Mouse (Mus musculus): ENCODE data around the gene Tfeb. TPM values are rescaled to one million over a fixed set of nuclear protein-coding genes. Genes with fewer than 3 reads are reported as not detected.
A peak's percentile ranks its signal among the peaks of the same experiment; 100 is the strongest.

Gene Tfeb
- polyA plus RNA-seq, 1 experiment from 2014 or later = 6.8 TPM

- no peaks in the 10 kb centered on the region for H3K36me3 ChIP-seq
- ATAC-seq (ENCODE audit: insufficient number of reproducible peaks, insufficient read depth, low FRiP score, low TSS enrichment, low read depth) = no peak
- WGBS = 77% methylated on average over 15 of the region's 15 CpGs
These were observed 23.0 kb downstream of the Tfeb start for GRCm38 (mm10) chr17:47759702-47760410.

DNA sequence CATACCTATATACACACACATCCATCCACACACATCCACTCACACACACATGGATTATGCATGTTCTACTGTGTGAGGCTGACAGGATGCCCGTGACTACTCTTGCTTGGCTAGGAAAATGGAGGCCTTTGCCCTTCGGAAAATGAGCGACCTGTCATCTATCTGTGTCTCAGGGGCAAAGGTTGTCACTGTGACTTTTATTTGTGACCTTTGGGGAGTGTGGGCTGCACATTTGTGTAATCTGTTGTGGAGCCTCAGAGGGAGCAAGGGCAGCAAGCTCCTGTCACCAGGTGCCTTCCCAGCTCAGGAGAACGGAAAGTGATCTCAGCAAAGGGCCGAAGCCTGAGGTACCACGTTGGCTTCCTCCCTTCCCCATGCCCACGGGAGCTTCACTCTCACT is 25.2 kb downstream of the Tfeb start:
- no peak overlapping the region for H3K4me3 ChIP-seq
- ATAC-seq (ENCODE audit: insufficient number of reproducible peaks, insufficient read depth, low FRiP score, low TSS enrichment, low read depth) = no peak
- H3K4me1 ChIP-seq = peaks cover 23% of the 10 kb centered on the region
- 78% methylated on average over 7 of the region's 7 CpGs for WGBS
- no peaks in the 10 kb centered on the region for H3K27me3 ChIP-seq
- H3K9ac ChIP-seq = no peak overlapping the region
- H3K27ac ChIP-seq = 0 out of 2 replicates have a peak overlapping the region, but pooled peaks have one; percentile 82
- no peak overlapping the region for H3K4me2 ChIP-seq
- H3K9me3 ChIP-seq = no peaks in the 10 kb centered on the region
- no peaks in the 10 kb centered on the region for H3K36me3 ChIP-seq

More at GRCm38 (mm10) chr17:47759702-47760410, 23.0 kb downstream of the Tfeb start:
- Histone ChIP-seq H3K9me3 (no peaks in the 10 kb centered on the region), H3K4me1 (peaks cover 23% of the 10 kb centered on the region), H3K4me3 (no peak overlapping the region), H3K9ac (no peak overlapping the region), H3K4me2 (no peak overlapping the region), H3K27me3 (no peaks in the 10 kb centered on the region), H3K27ac (no peak overlapping the region)

DNA sequence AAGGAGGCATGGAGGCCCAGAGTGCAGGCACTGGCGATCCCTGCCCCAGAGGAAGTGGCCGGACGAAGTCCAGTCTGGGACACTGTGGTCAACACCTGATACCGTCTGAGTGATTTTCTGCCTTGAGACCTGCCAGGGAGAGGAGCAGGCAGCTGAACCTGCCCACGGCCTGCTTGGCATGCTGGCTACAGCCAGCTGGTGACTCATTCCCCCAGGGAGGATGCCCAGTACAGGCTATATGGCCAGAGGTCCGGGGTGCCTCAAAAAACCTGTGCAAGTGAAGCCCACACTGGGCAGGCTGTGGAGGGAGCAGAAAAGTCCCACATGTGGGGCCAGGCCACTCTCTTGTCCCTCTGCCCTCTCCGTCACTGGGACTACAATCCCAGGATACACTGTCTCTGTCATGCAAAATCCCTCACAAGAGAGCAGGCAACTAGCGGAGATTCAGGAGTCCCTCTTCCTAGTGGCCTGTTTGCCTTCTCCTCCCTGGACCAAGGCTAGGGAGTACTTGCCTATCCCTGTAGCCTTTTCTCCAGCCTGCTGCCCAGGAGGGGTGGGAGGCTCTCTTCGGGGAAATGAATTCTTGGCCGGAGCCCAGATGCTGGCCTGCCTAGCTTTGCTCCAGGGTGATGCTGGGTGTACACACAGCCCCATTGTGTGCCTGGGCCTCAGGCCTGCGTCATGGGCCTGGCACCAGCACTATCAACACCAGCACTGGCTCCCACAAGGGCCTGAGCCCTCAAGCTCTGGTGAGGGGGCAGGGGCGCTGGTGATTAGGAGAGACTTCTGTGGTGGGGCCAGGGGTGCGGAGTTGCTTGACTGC is 25.9 kb downstream of the Tfeb start:
- Histone ChIP-seq H3K9me3 (no peaks in the 10 kb centered on the region), H3K4me1 (peaks cover 23% of the 10 kb centered on the region), H3K27me3 (no peaks in the 10 kb centered on the region), H3K4me2 (no peak overlapping the region), H3K36me3 (no peaks in the 10 kb centered on the region), H3K27ac (peak overlapping the region; percentile 82), H3K4me3 (no peak overlapping the region), H3K9ac (peak overlapping the region; percentile 36; the same call in 1 of the 2 replicates)
- WGBS = 64% methylated on average over 13 of the region's 13 CpGs
- 0 out of 2 replicates have a peak, but pooled peaks have one; percentile 28 for ATAC-seq (ENCODE audit: insufficient number of reproducible peaks, insufficient read depth, low FRiP score, low TSS enrichment, low read depth)

- ATAC-seq (ENCODE audit: insufficient number of reproducible peaks, insufficient read depth, low FRiP score, low TSS enrichment, low read depth) = no peak
- Histone ChIP-seq H3K9me3 (no peaks in the 10 kb centered on the region), H3K27ac (no peak overlapping the region), H3K36me3 (no peaks in the 10 kb centered on the region), H3K27me3 (no peaks in the 10 kb centered on the region), H3K4me1 (peaks cover 14% of the 10 kb centered on the region), H3K4me3 (no peak overlapping the region), H3K4me2 (no peak overlapping the region), H3K9ac (no peak overlapping the region)
- 75% methylated on average over 4 of the region's 4 CpGs for WGBS
These were observed 29.2 kb downstream of the Tfeb start for GRCm38 (mm10) chr17:47765986-47766385.

DNA sequence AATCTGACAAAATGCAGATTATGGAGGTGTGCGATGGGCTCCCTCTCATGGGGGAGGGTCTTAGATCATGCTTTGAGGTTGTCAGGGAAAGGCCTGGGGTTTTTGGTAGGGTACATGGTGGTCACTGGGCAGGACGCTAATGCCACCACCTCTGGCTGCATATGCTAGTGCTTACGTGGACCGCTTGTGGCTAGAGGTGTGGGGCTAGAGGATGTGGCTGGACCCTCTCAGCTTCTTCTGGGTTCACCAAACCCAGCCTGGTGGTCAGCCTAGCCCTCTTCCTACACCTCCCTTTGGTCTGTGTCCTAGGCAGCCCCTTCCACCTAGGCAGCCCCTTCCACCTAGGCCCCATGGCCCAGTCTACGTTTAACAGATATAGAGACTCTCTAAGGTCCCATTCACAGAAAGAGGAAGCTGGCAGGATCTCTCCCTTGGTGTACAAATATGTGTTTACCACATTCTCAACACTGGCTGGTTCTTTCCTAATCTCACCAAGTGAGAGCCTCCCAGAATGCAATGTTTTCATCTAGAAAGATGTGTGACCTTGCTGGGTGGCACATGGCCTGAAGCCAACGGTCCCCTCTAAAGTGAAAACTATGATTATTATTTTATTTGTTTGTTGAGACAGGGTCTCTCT is 29.7 kb downstream of the Tfeb start:
- Histone ChIP-seq H3K4me2 (no peak overlapping the region), H3K9me3 (no peaks in the 10 kb centered on the region), H3K27ac (no peak overlapping the region), H3K9ac (no peak overlapping the region), H3K4me1 (peaks cover 14% of the 10 kb centered on the region), H3K36me3 (no peaks in the 10 kb centered on the region), H3K27me3 (no peaks in the 10 kb centered on the region), H3K4me3 (no peak overlapping the region)
- 81% methylated on average over 6 of the region's 6 CpGs for WGBS
- no peak for ATAC-seq (ENCODE audit: insufficient number of reproducible peaks, insufficient read depth, low FRiP score, low TSS enrichment, low read depth)

DNA sequence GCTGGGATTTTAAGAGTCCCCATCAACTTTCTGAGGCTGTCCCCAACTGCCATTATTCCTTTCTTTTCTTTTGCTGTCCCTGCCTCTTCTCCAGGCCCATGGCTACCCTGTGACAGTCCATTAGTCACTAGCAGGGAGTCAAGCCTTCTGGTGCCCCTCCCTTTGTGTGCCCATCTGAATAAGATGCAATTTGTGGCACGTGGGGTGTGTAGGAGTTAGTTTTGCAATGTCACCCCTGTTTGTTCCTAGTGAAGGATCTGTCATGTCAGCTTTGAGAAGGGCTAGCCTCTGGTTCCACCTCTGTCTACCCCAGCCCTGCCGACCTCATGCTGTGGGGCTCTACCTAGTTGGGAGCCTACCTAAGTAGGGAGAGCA is 30.2 kb downstream of the Tfeb start:
- no peak overlapping the region for H3K9ac ChIP-seq
- no peaks in the 10 kb centered on the region for H3K36me3 ChIP-seq
- H3K9me3 ChIP-seq = no peaks in the 10 kb centered on the region
- no peak overlapping the region for H3K4me3 ChIP-seq
- H3K27ac ChIP-seq = no peak overlapping the region
- 76% methylated on average over 2 of the region's 2 CpGs for WGBS
- ATAC-seq (ENCODE audit: insufficient number of reproducible peaks, insufficient read depth, low FRiP score, low TSS enrichment, low read depth) = no peak
- peaks cover 14% of the 10 kb centered on the region for H3K4me1 ChIP-seq
- H3K4me2 ChIP-seq = no peak overlapping the region
- H3K27me3 ChIP-seq = no peaks in the 10 kb centered on the region

DNA sequence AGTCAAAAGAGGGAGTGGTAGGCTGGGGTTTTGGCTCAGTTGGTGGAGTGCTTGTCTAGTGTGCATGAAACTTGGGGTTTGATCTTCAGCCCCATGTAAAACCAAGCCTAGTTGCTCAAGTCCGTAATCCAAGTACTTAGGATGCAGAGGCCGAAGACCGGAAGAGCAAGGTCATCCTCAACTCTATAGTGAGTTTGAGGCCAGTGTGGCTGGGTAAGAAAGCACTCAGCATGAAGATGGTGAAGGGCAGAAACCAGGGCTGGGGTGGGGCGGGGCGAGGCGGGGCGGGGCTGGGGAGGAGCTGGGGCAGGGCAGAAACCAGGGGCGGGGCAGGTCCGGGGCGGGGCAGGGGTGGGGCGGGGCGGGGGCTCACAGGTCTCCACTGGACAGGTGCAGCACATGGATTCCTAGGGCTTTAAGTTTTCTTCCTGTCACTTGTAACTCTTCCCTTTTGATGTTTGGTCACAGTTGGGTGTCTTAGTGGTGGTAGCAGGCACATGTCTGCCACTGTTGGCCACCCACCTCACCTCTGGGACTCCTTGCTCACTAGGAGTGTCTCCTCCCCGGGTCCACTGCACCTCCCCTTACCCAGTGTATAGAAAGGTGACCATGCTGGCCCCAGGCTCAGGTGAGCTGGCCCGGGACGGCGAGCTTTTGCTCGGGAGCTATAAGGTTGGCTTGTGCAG is 30.8 kb downstream of the Tfeb start:
- H3K4me1 ChIP-seq = peaks cover 13% of the 10 kb centered on the region
- no peaks in the 10 kb centered on the region for H3K27me3 ChIP-seq
- 0 out of 2 replicates have a peak, but pooled peaks have one; percentile 35 for ATAC-seq (ENCODE audit: insufficient number of reproducible peaks, insufficient read depth, low FRiP score, low TSS enrichment, low read depth)
- no peaks in the 10 kb centered on the region for H3K36me3 ChIP-seq
- no peak overlapping the region for H3K4me3 ChIP-seq
- no peak overlapping the region for H3K27ac ChIP-seq
- no peak overlapping the region for H3K9ac ChIP-seq
- H3K4me2 ChIP-seq = no peak overlapping the region
- H3K9me3 ChIP-seq = no peaks in the 10 kb centered on the region
- 43% methylated on average over 14 of the region's 17 CpGs for WGBS

DNA sequence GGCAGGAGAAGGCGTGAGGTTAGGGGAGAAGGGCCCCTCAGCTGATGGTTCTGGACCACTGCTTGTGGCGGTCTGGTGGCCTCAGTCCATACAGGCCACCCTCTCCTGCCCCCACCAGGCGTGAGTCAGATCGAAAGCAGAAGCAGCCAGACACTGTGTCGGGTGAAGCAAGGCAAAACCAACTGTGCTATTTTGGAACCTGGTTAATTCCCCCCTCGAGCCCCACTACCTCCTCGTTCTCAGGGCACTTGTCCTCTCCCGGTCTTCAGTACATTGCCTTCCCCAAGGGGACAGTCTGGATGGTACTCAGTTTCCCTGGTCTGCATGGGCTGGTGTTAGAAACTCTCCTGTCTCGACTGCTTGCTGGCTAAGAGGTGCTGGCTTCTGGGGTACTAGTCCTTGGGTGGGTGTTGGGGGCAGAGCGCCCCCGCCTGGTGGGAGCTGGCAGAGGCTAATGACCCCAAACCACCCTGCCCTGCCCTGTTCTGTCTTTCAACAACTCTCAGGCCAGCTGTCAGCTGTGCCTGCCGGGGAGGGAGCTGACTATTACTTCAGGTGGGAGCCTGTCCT is 32.0 kb downstream of the Tfeb start:
- 49% methylated on average over 12 of the region's 12 CpGs for WGBS
- Histone ChIP-seq H3K9me3 (no peaks in the 10 kb centered on the region), H3K36me3 (no peaks in the 10 kb centered on the region), H3K27ac (no peak overlapping the region), H3K27me3 (no peaks in the 10 kb centered on the region), H3K4me1 (peaks cover 4% of the 10 kb centered on the region), H3K4me3 (no peak overlapping the region), H3K4me2 (no peak overlapping the region), H3K9ac (no peak overlapping the region)
- no peak for ATAC-seq (ENCODE audit: insufficient number of reproducible peaks, insufficient read depth, low FRiP score, low TSS enrichment, low read depth)

- Histone ChIP-seq H3K36me3 (no peaks in the 10 kb centered on the region), H3K27me3 (no peaks in the 10 kb centered on the region), H3K27ac (no peak overlapping the region), H3K4me1 (0 out of 2 replicates have a peak, but pooled peaks cover 3% of the 10 kb centered on the region), H3K4me2 (no peak overlapping the region), H3K9ac (no peak overlapping the region; the same call in 1 of the 2 replicates), H3K9me3 (no peaks in the 10 kb centered on the region), H3K4me3 (no peak overlapping the region)
- ATAC-seq (ENCODE audit: insufficient number of reproducible peaks, insufficient read depth, low FRiP score, low TSS enrichment, low read depth) = no peak
- 79% methylated on average over 11 of the region's 11 CpGs for WGBS
These were observed 32.8 kb downstream of the Tfeb start for GRCm38 (mm10) chr17:47769389-47770299.

DNA sequence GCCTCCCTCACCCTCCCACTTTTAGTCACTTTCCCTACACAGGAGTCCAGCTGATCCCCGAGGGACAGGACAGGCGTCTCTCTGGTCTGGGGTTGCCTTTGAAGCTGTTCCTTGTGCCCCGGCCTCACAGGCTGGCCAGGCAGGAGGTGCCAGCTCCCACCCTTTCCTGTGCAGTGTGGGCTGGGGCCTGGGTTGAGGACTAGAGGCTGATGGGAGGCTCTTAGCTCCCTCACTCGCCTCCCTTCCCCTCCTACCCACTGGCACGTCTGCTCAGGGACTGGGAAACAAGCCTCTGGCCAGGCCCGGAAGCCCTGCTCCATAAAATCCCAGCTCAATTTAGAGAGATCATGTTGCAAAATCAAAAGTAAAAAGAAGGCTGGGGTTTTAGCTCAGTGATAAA is 36.8 kb downstream of the Tfeb start:
- Histone ChIP-seq H3K9me3 (no peaks in the 10 kb centered on the region), H3K9ac (0 out of 2 replicates have a peak overlapping the region, but pooled peaks have one; percentile 40), H3K4me1 (0 out of 2 replicates have a peak, but pooled peaks cover 6% of the 10 kb centered on the region), H3K27me3 (no peaks in the 10 kb centered on the region), H3K4me2 (no peak overlapping the region), H3K4me3 (no peak overlapping the region), H3K27ac (no peak overlapping the region), H3K36me3 (no peaks in the 10 kb centered on the region)
- ATAC-seq (ENCODE audit: insufficient number of reproducible peaks, insufficient read depth, low FRiP score, low TSS enrichment, low read depth) = no peak
- WGBS = 38% methylated on average over 6 of the region's 6 CpGs

Data from embryonic facial prominence, embryonic 13.5 days (tissue).